Mouse (Mus musculus) liver, adult 2 months (tissue): ENCODE measurements around the gene Gcgr.

Experiments
- CTCF ChIP-seq: fragments of 200-500 bp; IDR thresholded peaks from 2 replicates; pipeline ENCODE4 v1.5.1; 2011; ENCODE audit warnings: low read depth, low read length, control low read depth
- POLR2A ChIP-seq: fragments of 200-500 bp; IDR thresholded peaks from 2 replicates; pipeline ENCODE4 v1.6.1; 2011; ENCODE audit warnings: low read length, control low read depth; ENCODE audit not compliant: insufficient read depth; ENCODE audit errors: extremely low read depth

- TF ChIP-seq CTCF (0 out of 2 replicates have a peak, but pooled peaks have one; percentile 8), POLR2A (no peak)
Observed at GRCm38 (mm10) chr11:120520967-120521540, 9.4 kb upstream of the Gcgr start.
